Mouse (Mus musculus) ovary, postnatal 36 days (tissue): Measurements from ENCODE around the gene Crb3.

Experiments used
- DNase-seq: peaks from one replicate; pipeline ENCODE4 v3.0.0; 2022; ENCODE audit warnings: low spot score, mixed read lengths

The Crb3 gene

DNA sequence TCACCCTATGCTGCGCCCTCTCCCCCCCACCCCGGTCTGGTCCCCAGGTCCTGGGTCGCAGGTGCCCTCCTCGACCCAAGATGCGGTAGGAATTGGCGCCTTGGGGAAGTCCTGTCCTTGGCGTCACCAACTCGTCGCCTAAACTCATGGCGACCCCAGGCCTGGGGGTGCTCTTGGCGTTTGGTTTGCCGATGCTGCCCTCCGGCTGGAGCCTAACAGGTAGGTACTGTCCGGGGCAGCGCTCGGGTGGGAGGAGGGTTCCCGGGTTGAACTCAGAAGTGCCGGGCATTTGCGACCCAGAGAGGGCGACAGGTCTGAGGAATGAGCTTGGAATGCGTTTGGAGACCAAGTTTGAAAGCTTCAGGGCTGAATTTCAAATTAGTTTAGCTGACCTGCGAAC, 3.6 kb downstream of the Crb3 start:
- DNase-seq: no peak

DNA sequence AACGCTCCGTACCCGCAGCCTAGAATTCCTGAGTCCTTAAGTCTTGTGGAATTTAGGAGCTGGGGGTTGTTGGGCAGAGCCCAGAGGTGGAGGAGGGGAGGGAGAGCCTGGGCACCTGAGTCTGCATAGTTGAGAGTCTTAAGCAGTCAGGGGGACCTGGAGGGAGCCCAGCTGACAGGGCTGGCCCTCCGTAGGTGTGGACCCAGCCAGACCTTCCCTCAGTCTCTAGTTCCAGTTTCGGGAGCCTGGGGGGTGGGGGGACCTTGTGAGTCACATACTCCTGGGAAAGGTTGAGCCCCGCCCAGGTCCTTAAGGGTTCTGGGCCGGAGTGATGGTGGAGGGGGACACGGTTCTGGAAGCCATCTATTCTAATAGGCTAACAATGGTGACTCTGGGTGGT, 4.1 kb downstream of the Crb3 start:
- DNase-seq: no peak

GRCm38 (mm10) chr17:57066908-57067307, 8.0 kb downstream of the Crb3 start:
- DNase-seq: no peak

GRCm38 (mm10) chr17:57070272-57070671, 11.4 kb downstream of the Crb3 start:
- no peak for DNase-seq

DNA sequence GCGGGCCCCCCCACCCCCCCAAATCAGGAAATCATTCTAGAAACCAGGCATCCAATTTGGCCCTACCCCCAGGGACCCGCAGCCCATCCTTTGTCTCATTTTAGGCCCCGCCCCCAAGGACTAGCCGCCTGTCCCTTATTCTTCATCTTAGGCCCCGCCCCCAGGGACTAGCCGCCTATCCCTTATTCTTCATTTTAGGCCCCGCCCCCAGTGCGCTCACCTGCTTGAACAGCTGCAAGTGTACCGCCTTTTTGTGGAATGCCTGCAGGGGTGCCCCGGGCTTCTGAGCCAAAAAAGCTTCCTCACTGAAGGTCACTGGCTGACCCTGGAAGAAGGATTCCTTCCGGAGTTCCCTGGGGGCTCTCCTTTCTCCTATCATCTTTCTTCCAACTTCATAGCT, 11.8 kb downstream of the Crb3 start:
- DNase-seq: no peak

DNA sequence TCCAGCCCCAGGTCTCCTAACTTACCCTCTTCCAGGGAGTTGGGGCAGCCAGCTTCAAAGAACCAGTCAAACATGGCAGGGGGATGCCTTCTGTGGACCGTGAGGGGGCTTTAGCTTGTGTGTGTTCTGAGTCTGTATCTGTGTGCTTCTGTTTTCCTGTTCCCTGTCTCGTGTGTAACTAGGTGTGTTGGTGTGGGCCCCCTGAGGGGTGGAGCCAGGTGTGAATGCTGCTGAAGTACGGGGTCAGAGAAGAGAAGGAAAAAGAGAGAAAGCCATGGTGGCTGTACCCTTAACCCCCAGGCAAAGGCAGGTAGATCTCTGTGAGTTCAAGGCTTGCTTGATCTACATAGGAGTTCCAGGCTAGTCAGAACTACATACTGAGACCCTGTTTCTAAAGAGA, 18.0 kb downstream of the Crb3 start:
- no peak for DNase-seq

DNA sequence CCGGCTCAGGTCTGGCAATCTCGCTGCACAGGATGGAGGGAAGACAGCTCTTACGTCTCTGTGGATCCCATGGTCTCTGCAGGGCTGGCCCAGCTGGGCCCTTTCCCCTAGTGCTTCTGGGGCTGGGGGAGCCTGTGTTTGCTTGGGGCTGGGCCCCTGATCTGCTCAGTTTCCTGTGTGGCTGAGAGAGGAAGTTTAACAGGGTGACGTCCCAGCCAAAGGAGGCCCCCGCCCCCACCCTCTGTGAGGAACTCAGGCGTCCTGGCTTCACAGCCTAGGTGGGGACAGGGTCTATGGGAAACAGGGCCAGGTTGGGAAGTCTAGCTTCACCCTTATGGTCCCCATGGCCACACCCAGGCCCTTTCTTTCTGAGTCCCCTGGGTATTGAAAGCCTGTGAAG, 19.4 kb downstream of the Crb3 start, which contains the start of gene Dennd1c:
Dennd1c (minus strand) TSS at position 179 of the 400 bp plus-strand sequence.
- DNase-seq: no peak

- no peak for DNase-seq
Measured at GRCm38 (mm10) chr17:57079919-57080318, 21.0 kb downstream of the Crb3 start.

- no peak for DNase-seq
Measured at GRCm38 (mm10) chr17:57081234-57081842, 22.4 kb downstream of the Crb3 start.

- DNase-seq: no peak
Measured at GRCm38 (mm10) chr17:57082481-57082880, 23.6 kb downstream of the Crb3 start.

- DNase-seq: no peak
Measured at GRCm38 (mm10) chr17:57085970-57086757, 27.3 kb downstream of the Crb3 start.

DNA sequence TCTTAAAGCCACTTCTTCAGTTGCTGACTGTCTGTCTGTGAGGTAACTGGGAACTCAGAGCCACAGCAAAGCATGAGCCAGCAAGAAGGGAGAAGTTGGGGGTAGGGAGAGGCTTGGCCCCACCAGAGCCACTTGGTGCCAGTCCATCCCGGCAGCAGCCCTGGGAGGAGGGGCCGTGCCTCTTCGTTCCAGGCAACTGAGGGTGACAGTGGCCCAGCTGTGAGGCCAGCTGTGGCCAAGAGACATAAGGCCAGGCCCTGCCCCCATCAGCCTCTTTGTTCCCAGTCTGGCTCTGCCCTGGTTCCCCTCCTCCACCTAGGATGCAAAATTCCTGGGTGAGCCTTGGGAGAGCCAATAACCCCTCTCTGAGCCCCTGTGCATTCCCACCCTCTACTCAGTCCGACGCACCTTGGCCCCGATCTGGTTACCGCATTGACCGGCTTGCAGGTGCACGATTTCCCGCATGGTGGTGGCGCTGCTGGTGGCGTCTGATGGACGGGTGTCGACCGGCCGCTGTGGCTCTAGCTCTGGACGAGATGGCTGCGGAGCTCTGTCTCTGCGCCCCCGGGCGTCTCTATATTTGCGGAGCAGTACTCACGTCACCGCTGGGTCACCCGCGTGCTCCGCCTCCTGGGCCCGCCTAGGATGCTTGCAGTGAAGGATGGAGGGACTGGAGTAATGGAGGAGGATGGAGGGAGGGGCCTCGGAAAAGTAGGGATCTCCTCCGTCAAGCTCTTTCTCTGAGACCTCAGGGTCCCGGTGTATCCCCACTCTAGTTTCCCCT, 28.3 kb downstream of the Crb3 start, which contains the start of gene Tubb4a:
Tubb4a (minus strand) TSS at position 734 of the 784 bp plus-strand sequence.
- DNase-seq: peak; percentile 27

DNA sequence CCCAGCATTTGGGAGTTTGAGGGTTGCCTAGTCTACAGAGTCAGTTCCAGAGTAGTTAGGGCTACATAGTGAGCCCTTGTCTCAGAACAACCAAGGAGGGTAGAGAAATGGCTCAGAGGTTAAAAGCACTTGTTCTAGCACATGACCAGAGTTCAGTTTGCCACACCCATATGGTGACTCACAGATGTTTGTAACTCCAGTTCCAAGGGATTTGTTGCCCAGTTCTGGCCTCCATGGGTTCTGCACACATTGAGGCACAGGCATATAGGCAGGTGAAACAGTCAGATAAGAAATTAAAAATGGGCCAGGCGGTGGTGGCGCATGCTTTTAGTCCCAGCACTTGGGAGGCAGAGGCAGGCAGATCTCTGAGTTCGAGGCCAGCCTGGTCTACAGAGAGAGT, 35.3 kb downstream of the Crb3 start:
- DNase-seq: no peak

- no peak for DNase-seq
Measured at GRCm38 (mm10) chr17:57095855-57096622, 37.1 kb downstream of the Crb3 start.

DNA sequence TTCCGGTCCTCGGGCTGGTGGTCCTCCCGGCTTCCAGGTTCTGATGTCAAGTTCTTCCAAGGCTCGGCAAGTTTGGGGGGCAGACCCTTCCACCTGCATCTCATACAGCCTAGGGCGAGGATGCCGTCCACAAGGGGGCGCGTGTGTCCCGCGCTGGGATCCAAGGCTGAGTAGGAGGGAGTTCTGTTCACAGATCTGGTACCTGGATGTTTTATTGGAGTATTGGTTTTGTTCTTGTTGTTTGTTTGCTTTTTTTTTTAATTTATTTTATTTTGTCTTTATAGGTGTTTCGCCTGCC, 37.7 kb downstream of the Crb3 start:
- DNase-seq: peak; percentile 80

- no peak for DNase-seq
Measured at GRCm38 (mm10) chr17:57098321-57098720, 39.4 kb downstream of the Crb3 start.

- no peak for DNase-seq
Measured at GRCm38 (mm10) chr17:57099629-57100325, 40.9 kb downstream of the Crb3 start.

DNA sequence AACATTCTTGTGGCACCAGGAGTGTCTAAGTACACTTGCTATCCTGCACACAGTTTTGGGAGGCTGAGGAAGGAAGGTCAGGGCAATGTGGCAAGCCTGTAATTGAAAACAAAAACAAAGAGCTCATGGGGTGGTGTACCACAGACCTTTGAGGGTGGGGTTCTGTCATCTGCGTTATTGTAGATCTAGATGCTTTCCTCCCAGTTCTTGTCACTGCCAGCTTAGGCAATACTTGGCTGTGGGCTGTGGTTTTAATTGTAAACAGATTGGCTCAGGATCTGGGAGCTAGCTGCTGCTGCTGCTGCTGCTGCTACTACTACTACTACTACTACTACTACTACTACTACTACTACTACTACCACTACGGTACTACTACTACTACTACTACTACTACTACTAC, 43.4 kb downstream of the Crb3 start:
- no peak for DNase-seq

GRCm38 (mm10) chr17:57104496-57104895, 45.6 kb downstream of the Crb3 start:
- DNase-seq: no peak

DNA sequence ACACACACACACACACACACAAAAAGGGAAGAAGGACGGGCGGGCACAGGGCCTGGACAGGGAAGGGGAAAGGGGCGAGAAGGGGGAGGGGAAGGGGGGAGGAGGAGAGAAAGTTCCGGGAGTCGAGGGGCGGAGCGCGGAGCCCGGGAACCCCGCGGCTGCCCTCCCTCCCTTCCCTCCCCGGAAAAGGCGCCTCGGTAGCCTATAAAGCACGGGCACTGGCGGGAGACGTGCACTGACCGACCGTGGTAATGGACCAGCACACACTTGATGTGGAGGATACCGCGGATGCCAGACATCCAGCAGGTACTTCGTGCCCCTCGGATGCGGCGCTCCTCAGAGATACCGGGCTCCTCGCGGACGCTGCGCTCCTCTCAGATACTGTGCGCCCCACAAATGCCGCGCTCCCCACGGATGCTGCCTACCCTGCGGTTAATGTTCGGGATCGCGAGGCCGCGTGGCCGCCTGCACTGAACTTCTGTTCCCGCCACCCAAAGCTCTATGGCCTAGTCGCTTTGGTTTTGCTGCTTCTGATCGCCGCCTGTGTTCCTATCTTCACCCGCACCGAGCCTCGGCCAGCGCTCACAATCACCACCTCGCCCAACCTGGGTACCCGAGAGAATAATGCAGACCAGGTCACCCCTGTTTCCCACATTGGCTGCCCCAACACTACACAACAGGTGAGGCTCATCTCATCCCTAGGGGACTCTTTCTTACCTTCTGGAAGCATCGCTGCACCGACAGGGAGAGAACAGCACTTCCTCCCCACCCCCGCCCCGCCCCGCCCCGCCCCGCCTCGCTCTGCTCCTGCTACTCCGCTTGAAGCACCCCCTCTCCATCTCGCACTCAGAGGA, 46.5 kb downstream of the Crb3 start, which contains the start of gene Tnfsf9:
Tnfsf9 (plus strand) TSS at position 145 of the 854 bp plus-strand sequence.
- DNase-seq: peak; percentile 30

DNA sequence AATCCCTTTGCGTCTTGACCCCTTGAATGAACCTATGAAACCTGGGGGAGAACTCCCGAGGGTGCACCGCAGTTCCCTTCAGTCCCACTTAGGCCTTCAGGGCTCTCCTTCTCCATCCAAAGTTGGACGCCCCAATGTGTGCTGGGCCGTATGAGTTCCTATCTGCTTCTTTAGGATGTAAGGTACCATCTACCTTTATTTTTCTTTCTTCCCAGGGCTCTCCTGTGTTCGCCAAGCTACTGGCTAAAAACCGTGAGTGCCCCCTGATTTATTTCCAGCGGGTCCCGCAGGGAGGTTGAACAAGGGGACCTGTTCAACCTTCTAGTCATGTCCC, 47.1 kb downstream of the Crb3 start:
- no peak for DNase-seq
